Mouse (Mus musculus): ENCODE data around the gene Hace1.

DNA sequence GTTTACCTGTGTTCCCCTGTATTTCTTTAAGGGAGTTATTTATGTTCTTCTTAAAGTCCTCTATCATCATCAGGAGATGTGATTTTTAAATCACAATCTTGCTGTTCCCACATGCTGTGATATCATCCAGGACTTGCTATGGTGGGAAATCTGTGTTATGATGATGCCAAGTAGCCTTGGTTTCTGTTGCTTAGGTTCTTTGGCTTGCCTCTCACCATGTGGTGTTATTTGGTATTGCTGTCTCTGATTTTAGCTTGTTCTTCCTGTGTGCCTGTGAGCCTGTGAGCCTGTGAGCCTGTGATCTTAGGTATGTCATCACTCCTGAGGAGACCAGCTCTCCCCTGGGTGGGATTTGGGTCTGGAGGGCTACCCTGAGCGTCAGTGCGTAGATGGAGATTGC lies 90.6 kb downstream of the Hace1 start:
- TF ChIP-seq CTCF (IDR thresholded peaks at IDR 0.05; ENCODE audit: low read depth) (0 out of 2 replicates have a peak, but pooled peaks have one; percentile 14), EP300 (IDR thresholded peaks at IDR 0.05; ENCODE audit: low read depth) (no peak)
